Mouse (Mus musculus): ENCODE results near the gene Brinp1. TPM values are rescaled to one million over a fixed set of nuclear protein-coding genes. Genes with fewer than 3 reads are reported as not detected.
A peak's percentile ranks its signal among the peaks of the same experiment; 100 is the strongest.

Brinp1 gene
- polyA plus RNA-seq, 1 experiment from 2014 or later = 36.5 TPM

- H3K27ac ChIP-seq (replicated peaks) = no peak overlapping the region
- H3K4me3 ChIP-seq = no peak overlapping the region
- no peak overlapping the region for H3K9ac ChIP-seq
- no peaks in the 10 kb centered on the region for H3K27me3 ChIP-seq
- ATAC-seq (ENCODE audit: low read depth) = peak; percentile 32; the same call in 1 of the 2 replicates
- WGBS = 61% methylated on average over 3 of the region's 3 CpGs
- H3K4me1 ChIP-seq (replicated peaks) = peaks cover 12% of the 10 kb centered on the region
- no peaks in the 10 kb centered on the region for H3K36me3 ChIP-seq
- no peak overlapping the region for H3K4me2 ChIP-seq
- H3K9me3 ChIP-seq = no peaks in the 10 kb centered on the region
These were observed 147.7 kb downstream of the Brinp1 start for GRCm38 (mm10) chr4:68806502-68806901.

DNA sequence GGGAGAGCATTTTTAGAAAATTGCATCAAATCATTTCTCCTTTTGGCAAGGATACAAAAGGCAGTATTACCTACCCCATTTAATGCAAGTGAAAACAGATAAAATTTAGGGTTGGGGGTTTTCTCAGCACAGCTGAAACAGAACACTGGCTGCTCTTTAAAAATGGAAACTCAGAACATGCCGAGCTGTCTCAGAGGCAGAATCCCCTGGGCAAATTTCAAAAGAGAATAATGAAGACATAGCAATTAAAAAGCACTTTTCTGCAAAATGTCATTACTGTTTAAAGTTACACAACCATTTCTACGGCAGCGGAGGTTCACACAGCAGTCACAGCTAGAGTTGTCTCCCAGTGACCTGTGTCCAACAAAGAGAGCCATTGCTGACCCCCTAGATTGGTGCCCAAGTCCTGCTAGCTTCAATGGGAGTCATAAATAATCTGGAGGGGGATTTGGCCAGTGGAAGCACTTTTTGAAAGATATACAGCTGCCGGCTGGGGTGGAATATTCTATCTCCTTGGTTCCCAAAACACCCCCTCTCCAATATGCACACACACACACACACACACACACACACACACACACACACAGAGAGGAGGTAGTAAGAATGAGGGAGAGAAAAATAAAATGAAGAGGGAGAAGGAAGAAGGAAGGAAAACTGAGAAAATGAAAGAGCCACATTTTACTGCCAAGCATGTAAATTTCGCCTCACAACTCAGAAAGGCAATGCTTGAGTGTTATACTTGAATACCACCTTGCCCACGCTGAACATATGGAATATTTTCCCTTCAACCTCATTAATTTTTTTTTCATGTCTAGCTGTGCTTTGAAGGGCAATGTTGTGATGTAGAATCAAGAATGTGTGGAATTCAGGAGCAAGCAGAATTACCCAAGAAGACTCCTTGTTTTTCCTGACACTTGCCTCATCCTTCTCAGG lies 152.0 kb downstream of the Brinp1 start:
- Histone ChIP-seq H3K27ac (replicated peaks) (no peak overlapping the region), H3K27me3 (no peaks in the 10 kb centered on the region), H3K9ac (no peak overlapping the region), H3K4me3 (no peak overlapping the region), H3K4me1 (replicated peaks) (peaks cover 16% of the 10 kb centered on the region), H3K4me2 (no peak overlapping the region), H3K36me3 (0 out of 2 replicates have a peak, but pooled peaks cover 4% of the 10 kb centered on the region), H3K9me3 (no peaks in the 10 kb centered on the region)
- peak; percentile 75 for ATAC-seq (ENCODE audit: low read depth)
- WGBS = 31% methylated on average over 6 of the region's 6 CpGs

DNA sequence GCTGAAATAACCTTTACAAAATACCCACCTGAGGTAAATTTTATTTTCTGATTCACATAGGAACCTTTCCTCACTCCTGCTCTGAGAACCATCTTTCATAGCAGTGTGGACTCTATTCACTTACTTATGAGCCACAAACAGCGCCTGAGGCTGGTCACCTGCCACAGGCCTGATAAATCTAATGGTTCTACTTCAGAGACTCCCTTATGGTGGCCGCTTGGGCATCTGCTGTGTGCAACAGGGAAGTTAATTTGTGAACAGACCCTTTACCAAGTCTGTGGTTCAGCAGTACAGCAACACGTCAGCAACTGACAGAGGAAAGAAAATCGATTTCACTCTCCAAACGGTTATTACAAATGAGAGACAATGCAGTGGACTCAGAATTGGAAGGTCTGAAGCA lies 164.2 kb downstream of the Brinp1 start:
- no peak overlapping the region for H3K4me3 ChIP-seq
- WGBS = 56% methylated on average over 5 of the region's 5 CpGs

DNA sequence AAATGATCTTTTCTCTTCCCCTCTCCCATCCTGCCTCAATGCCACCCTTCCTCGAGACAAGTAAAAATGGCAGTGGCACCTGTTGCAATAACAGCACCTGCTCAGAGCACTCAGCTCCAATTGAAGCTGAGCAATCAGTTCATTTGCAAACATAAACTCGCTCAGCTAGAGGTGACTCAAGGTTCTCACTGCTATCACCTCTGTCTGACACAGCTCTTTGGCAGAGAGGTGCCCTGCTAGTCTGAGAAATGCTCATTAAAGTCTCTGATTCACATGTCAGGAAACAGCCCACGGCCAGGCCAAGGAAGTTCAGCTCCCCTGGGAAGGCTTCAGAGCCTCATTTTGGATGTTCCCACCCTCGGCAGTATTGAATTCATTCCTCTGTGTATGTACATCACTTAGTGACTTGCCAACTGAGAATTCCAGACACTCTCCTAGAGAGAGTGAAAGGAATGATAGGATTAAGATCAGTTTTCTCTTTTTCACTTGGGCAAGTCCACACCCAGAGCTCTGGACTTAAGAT lies 165.7 kb downstream of the Brinp1 start:
- ATAC-seq (ENCODE audit: low read depth) = no peak
- Histone ChIP-seq H3K9me3 (no peaks in the 10 kb centered on the region), H3K4me2 (no peak overlapping the region), H3K4me3 (no peak overlapping the region), H3K4me1 (replicated peaks) (0 out of 2 replicates have a peak, but pooled peaks cover 7% of the 10 kb centered on the region), H3K9ac (no peak overlapping the region), H3K27ac (replicated peaks) (no peak overlapping the region), H3K27me3 (0 out of 2 replicates have a peak, but pooled peaks cover 2% of the 10 kb centered on the region), H3K36me3 (0 out of 2 replicates have a peak, but pooled peaks cover 4% of the 10 kb centered on the region)
- WGBS = 65% methylated on average over 4 of the region's 4 CpGs

More for the DNA sequence above, 164.2 kb downstream of the Brinp1 start:
- Histone ChIP-seq H3K27me3 (0 out of 2 replicates have a peak, but pooled peaks cover 3% of the 10 kb centered on the region), H3K9ac (no peak overlapping the region), H3K4me1 (replicated peaks) (0 out of 2 replicates have a peak, but pooled peaks cover 7% of the 10 kb centered on the region), H3K36me3 (0 out of 2 replicates have a peak, but pooled peaks cover 4% of the 10 kb centered on the region), H3K4me2 (no peak overlapping the region), H3K27ac (replicated peaks) (no peak overlapping the region), H3K9me3 (no peaks in the 10 kb centered on the region)
- no peak for ATAC-seq (ENCODE audit: low read depth)

DNA sequence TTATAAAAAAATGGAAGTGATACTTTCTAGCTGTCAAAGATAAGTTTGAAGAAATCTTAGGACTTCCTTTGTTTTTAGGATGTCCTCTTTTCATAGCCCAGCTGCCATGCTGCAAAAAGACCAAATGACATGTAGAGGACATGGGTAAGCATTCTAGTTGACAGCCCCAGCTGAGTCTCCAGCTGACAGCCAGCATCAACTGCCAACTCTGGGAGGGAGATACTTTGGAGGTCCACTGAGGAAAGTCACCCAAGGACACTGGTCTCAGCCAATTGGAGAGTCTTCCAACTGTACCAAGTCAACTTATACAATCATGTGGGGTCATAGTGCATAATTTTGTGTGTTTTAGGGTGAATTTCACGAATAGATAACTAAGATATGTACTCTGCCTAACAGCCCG lies 166.6 kb downstream of the Brinp1 start:
- no peak overlapping the region for H3K27ac ChIP-seq (replicated peaks)
- H3K9ac ChIP-seq = no peak overlapping the region
- H3K4me2 ChIP-seq = no peak overlapping the region
- H3K4me3 ChIP-seq = no peak overlapping the region
- H3K9me3 ChIP-seq = no peaks in the 10 kb centered on the region
- H3K27me3 ChIP-seq = no peaks in the 10 kb centered on the region
- no peak for ATAC-seq (ENCODE audit: low read depth)
- H3K4me1 ChIP-seq (replicated peaks) = 0 out of 2 replicates have a peak, but pooled peaks cover 7% of the 10 kb centered on the region
- 77% methylated on average over 2 of the region's 2 CpGs for WGBS
- H3K36me3 ChIP-seq = 0 out of 2 replicates have a peak, but pooled peaks cover 1% of the 10 kb centered on the region

DNA sequence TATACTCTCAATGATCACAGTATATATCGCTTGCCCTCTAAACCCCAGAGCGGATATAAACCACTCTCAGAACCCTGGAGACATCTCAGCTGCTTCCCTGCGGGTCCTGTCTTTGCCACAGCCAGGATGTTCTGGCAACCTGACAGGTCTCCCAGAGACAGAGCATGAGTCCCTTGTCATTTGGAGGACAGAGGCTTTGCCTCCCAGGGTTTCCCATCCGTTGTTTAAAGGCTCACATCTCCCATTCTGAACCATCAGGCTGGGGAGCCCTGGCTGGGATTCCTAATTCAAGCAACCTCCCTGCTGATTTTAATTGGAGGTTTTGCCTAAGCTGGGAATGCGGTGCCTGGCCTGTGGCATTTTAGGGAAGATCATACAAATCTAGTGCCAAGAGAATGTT lies 185.9 kb downstream of the Brinp1 start:
- 48% methylated on average over 5 of the region's 5 CpGs for WGBS
- ATAC-seq (ENCODE audit: low read depth) = no peak

DNA sequence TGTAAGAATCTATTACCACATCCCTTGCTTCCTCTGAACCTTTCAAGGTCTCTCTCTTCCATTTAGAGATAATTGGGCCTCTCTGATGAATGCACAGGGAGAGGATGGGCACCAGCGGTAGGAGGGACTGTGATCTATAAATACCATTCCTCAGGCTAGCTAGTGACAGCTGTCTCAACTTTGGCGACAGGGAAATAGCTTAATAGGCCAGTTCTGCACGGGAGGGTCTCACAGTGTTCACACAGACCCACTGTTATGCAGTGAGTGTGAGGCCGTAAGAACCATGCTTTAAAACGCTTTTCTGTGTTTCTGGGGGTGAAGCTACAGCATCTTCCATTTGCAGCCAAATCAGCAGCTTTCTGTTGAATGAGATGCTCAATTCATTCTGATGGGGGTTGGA lies 186.8 kb downstream of the Brinp1 start:
- H3K4me2 ChIP-seq = no peak overlapping the region
- H3K4me3 ChIP-seq = no peak overlapping the region
- peaks cover 13% of the 10 kb centered on the region for H3K4me1 ChIP-seq (replicated peaks)
- H3K36me3 ChIP-seq = peaks cover 4% of the 10 kb centered on the region
- WGBS = 49% methylated on average over 5 of the region's 5 CpGs
- no peak; the same call in 1 of the 2 replicates for ATAC-seq (ENCODE audit: low read depth)
- no peak overlapping the region for H3K27ac ChIP-seq (replicated peaks)
- H3K9ac ChIP-seq = no peak overlapping the region
- H3K27me3 ChIP-seq = no peaks in the 10 kb centered on the region
- H3K9me3 ChIP-seq = no peaks in the 10 kb centered on the region

More for the DNA sequence above, 185.9 kb downstream of the Brinp1 start:
- no peak overlapping the region for H3K27ac ChIP-seq (replicated peaks)
- no peaks in the 10 kb centered on the region for H3K27me3 ChIP-seq
- H3K36me3 ChIP-seq = no peaks in the 10 kb centered on the region
- no peak overlapping the region for H3K4me2 ChIP-seq
- H3K9ac ChIP-seq = no peak overlapping the region
- peaks cover 13% of the 10 kb centered on the region for H3K4me1 ChIP-seq (replicated peaks)
- no peak overlapping the region for H3K4me3 ChIP-seq
- no peaks in the 10 kb centered on the region for H3K9me3 ChIP-seq

- H3K27ac ChIP-seq (replicated peaks) = no peak overlapping the region
- peak; percentile 59; the same call in 1 of the 2 replicates for ATAC-seq (ENCODE audit: low read depth)
- H3K4me3 ChIP-seq = no peak overlapping the region
- H3K36me3 ChIP-seq = peaks cover 14% of the 10 kb centered on the region
- H3K4me2 ChIP-seq = no peak overlapping the region
- no peak overlapping the region for H3K9ac ChIP-seq
- 68% methylated on average over 12 of the region's 12 CpGs for WGBS
- H3K27me3 ChIP-seq = no peaks in the 10 kb centered on the region
- peaks cover 13% of the 10 kb centered on the region for H3K4me1 ChIP-seq (replicated peaks)
- no peaks in the 10 kb centered on the region for H3K9me3 ChIP-seq
These were observed 188.2 kb downstream of the Brinp1 start for GRCm38 (mm10) chr4:68765772-68766573.

DNA sequence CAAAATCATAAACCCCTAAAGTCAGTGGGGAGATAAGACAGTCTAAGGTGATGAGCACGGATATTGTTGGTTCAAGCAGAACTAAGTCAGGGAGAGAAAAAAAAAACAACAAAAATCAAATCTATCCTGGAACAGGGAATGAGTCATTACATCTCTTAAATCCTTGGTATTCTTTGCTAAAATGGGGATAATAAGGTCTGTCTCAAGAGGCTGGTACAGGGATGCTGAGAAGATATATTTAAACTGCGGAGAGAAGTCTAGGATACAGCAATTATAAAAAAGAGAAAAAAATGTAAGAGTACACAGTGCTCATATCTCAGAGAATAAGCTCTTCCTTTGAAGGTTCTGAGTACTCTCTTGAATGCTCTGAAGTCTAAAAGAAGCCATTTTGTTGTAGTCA lies 189.3 kb downstream of the Brinp1 start:
- no peak overlapping the region for H3K9ac ChIP-seq
- no peak for ATAC-seq (ENCODE audit: low read depth)
- H3K4me1 ChIP-seq (replicated peaks) = peaks cover 13% of the 10 kb centered on the region
- H3K4me2 ChIP-seq = no peak overlapping the region
- WGBS = 91% methylated on average over 2 of the region's 2 CpGs
- no peaks in the 10 kb centered on the region for H3K9me3 ChIP-seq
- no peak overlapping the region for H3K4me3 ChIP-seq
- peaks cover 19% of the 10 kb centered on the region for H3K36me3 ChIP-seq
- no peaks in the 10 kb centered on the region for H3K27me3 ChIP-seq
- H3K27ac ChIP-seq (replicated peaks) = no peak overlapping the region

DNA sequence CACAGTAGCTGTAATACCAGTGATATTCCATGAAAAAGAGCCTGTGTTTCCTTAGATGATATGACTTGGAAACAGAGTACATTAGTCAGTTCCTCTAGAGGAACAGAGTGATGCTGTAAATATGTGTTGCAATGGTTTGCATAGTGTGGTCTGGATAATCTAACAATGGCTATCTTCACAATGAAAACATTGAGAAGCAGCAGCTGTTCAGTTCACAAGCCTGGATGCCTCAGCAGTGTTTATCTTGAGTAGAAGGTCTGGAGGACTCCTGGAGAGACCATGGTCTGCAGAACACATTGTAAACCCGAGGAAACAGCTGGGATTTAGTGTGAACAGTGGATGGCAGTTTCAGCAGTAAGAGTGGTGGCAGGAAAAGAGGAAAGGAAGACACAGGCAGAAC lies 233.2 kb downstream of the Brinp1 start:
- no peaks in the 10 kb centered on the region for H3K4me1 ChIP-seq (replicated peaks)
- no peak overlapping the region for H3K4me2 ChIP-seq
- H3K36me3 ChIP-seq = no peaks in the 10 kb centered on the region
- H3K4me3 ChIP-seq = no peak overlapping the region
- 24% methylated on average over 1 of the region's 1 CpGs for WGBS
- no peak for ATAC-seq (ENCODE audit: low read depth)
- no peak overlapping the region for H3K9ac ChIP-seq
- no peaks in the 10 kb centered on the region for H3K9me3 ChIP-seq
- H3K27ac ChIP-seq (replicated peaks) = no peak overlapping the region
- H3K27me3 ChIP-seq = no peaks in the 10 kb centered on the region

All from neural tube, embryonic 13.5 days (tissue).